Mouse (Mus musculus) mature B cell (primary cell): Measurements from ENCODE around the gene Mrs2.
"Not testable (repeated sequence)": the region's sequence is repeated elsewhere in the genome, so short reads cannot be mapped to it uniquely, and the experiment has no call there.

Source experiments
- in situ Hi-C: fragments of 300-500 bp; cut with MboI; formaldehyde crosslinking; loops from 2 replicates; pipeline ENCODE4 v1.14.3; 2019

Mrs2 gene

GRCm38 (mm10) chr13:24977820-24978342 is 42.3 kb downstream of the Mrs2 start:
- in situ Hi-C loops: no loop called here

GRCm38 (mm10) chr13:24976384-24976783 is 43.8 kb downstream of the Mrs2 start:
- in situ Hi-C loops: no loop called here

GRCm38 (mm10) chr13:24971776-24972175 is 48.4 kb downstream of the Mrs2 start:
- in situ Hi-C loops: not testable (repeated sequence)

- in situ Hi-C loops: no loop called here
Observed at GRCm38 (mm10) chr13:24965846-24966201, 54.4 kb downstream of the Mrs2 start.

GRCm38 (mm10) chr13:24965130-24965845 is 54.9 kb downstream of the Mrs2 start:
- in situ Hi-C loops: no loop called here

GRCm38 (mm10) chr13:24962119-24962518 is 58.1 kb downstream of the Mrs2 start:
- in situ Hi-C loops: no loop called here

GRCm38 (mm10) chr13:24960084-24960483 is 60.1 kb downstream of the Mrs2 start:
- in situ Hi-C loops: no loop called here

GRCm38 (mm10) chr13:24958671-24959070 is 61.5 kb downstream of the Mrs2 start:
- in situ Hi-C loops: no loop called here

- in situ Hi-C loops: no loop called here
Observed at GRCm38 (mm10) chr13:24955500-24955899, 64.7 kb downstream of the Mrs2 start.

- in situ Hi-C loops: no loop called here
Observed at GRCm38 (mm10) chr13:24955091-24955490, 65.1 kb downstream of the Mrs2 start.

- in situ Hi-C loops: no loop called here
Observed at GRCm38 (mm10) chr13:24952659-24953058, 67.5 kb downstream of the Mrs2 start.

GRCm38 (mm10) chr13:24948870-24949269 is 71.3 kb downstream of the Mrs2 start:
- in situ Hi-C loops: no loop called here

GRCm38 (mm10) chr13:24947158-24947557 is 73.0 kb downstream of the Mrs2 start:
- in situ Hi-C loops: no loop called here

GRCm38 (mm10) chr13:24945567-24945966 is 74.6 kb downstream of the Mrs2 start:
- in situ Hi-C loops: no loop called here

- in situ Hi-C loops: no loop called here
Observed at GRCm38 (mm10) chr13:24943303-24943702, 76.9 kb downstream of the Mrs2 start.

- in situ Hi-C loops: no loop called here
Observed at GRCm38 (mm10) chr13:24942512-24943282, 77.5 kb downstream of the Mrs2 start, which contains the start of gene Gpld1. Gene Gpld1 (plus strand): TSS chr13:24943152.

GRCm38 (mm10) chr13:24939472-24939871 is 80.7 kb downstream of the Mrs2 start:
- in situ Hi-C loops: no loop called here

GRCm38 (mm10) chr13:24938683-24939082 is 81.5 kb downstream of the Mrs2 start:
- in situ Hi-C loops: no loop called here

GRCm38 (mm10) chr13:24937839-24938166 is 82.4 kb downstream of the Mrs2 start:
- in situ Hi-C loops: no loop called here
